ENCODE assay signal across 2 mouse cellular contexts in the genomic region with DNA sequence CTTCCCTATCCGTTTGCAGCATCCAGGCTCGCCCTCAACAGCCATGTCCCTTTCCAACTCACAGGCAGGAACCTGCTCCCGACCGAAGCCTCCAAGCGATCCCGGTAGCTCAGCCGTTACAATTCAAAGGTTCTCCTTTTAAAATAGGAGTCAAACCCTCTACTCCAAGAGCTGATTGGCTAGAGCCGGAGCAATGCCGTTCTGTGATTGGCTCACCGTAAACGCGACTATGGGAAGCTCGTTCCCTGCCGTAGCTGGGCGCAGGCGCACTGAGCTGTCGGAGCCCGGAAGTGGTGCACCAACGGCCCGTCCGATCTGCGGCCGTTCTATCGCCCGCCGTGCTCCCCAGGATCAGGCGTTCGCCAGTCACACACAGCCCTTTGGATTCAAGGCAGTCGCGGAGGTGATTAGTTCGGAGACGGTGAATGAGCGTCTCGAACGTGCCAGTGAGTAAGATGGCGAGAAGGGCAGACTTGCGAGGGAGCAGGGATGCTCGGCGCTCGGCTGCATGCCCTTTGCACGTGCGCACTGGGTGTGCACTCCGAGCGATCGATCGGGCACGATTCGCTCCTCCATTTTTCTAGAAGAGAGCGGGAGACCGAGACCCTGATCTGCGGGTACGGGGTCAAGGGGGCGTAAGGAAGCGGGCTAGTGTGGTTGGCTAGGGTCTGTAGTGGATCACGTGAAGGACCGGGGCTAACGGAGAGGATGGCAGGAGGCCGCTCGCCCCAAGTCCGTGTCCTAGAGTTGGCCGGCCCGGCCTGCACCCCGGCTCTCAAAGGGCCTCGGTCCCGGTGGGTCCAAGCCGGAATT.
TF ChIP-seq lines count a peak whose summit lies in the region.

A gene (minus strand): TSS at position 125 of the 813 bp plus-strand sequence.
A gene (plus strand): TSS at position 271 of the 813 bp plus-strand sequence.

TF ChIP-seq in C2C12, 6 proteins besides CTCF, POLR2A, EP300 and RAD21 (continued from another document):
- TF ChIP-seq MYOG (IDR thresholded peaks at IDR 0.05; ENCODE audit: control insufficient read depth, extremely low read depth, insufficient read length) (no peak), MYOD1 (IDR thresholded peaks at IDR 0.05; ENCODE audit: control insufficient read depth, insufficient read length, low read depth) (no peak), FOSL1 (IDR thresholded peaks at IDR 0.05; ENCODE audit: insufficient read depth, low read length, poor library complexity, severe bottlenecking) (no peak), CEBPB (IDR thresholded peaks at IDR 0.05; ENCODE audit: low read depth) (no peak)

TF ChIP-seq in myocyte, 11 proteins besides CTCF, POLR2A, EP300 and RAD21 (continued from another document):
- TF ChIP-seq MYOD1 (IDR thresholded peaks at IDR 0.05; ENCODE audit: control insufficient read depth in 1 of 3, insufficient read length in 2 of 3, low read depth in 2 of 3) (peak in 2 of 3 experiments; percentile 34 to 54), MYOG (IDR thresholded peaks at IDR 0.05; ENCODE audit: control insufficient read depth in 1 of 3, insufficient read depth in 1 of 3, insufficient read length in 2 of 3, low read depth in 2 of 3) (peak in 2 of 3 experiments; percentile 67 to 74), SRF (IDR thresholded peaks at IDR 0.05; ENCODE audit: control insufficient read depth, insufficient read length, low read depth) (peak; percentile 93), CEBPB (IDR thresholded peaks at IDR 0.05; ENCODE audit: insufficient read depth, poor library complexity, severe bottlenecking) (no peak), POLR2AphosphoS2 (IDR thresholded peaks at IDR 0.05; ENCODE audit: insufficient read length, low read depth) (peak; percentile 78), MAX (IDR thresholded peaks at IDR 0.05; ENCODE audit: low read depth) (peak; percentile 88), TCF12 (IDR thresholded peaks at IDR 0.05; ENCODE audit: insufficient read depth, poor library complexity, severe bottlenecking) (no peak)
